Mouse (Mus musculus): ENCODE results near the gene Prr5l.

The Prr5l gene

DNA sequence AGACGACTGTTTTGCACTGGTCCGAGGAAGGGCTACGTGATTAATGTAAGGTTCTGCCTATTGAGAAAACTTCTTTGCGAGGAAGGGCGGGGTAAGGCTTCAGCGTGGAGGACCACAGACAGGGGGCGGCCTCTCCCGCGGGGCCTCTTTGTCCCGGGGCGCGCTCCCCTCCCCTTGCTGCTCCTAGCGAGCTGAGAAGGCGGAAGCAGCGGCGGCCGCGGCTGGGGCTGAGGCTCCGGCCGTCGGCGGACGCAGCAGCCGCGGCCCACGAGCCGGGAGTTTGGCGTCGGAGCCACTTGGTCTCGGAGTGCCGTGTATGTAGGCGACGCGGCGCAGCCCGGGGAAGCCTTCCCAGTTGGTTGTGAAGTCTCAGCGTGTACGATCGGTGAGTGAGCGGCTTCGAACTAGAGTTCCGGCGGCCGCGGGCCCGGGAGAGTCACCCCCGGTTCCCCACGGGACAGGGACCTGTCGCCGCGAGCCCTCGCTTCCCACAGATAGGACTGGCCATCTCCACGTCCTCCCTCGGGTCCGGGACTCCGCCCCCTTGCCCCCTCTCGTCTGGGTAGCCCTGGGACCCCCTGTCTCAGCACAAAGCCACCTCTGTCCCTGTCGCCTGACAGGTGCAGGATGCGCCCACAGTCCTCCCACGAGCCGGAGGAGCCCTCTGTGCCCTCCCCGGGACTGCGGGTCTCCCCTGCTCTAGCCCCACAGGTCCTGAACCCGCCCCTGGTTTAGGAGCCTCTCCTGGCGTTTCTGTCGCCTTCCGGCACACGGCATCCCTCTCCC is 204.4 kb downstream of the Prr5l start, which contains the start of gene Traf6:
Gene Traf6 (plus strand): TSS at position 194 of the 786 bp plus-strand sequence.
- peak; percentile 89 for ATAC-seq (ENCODE audit: insufficient number of reproducible peaks, low FRiP score, low TSS enrichment)

DNA sequence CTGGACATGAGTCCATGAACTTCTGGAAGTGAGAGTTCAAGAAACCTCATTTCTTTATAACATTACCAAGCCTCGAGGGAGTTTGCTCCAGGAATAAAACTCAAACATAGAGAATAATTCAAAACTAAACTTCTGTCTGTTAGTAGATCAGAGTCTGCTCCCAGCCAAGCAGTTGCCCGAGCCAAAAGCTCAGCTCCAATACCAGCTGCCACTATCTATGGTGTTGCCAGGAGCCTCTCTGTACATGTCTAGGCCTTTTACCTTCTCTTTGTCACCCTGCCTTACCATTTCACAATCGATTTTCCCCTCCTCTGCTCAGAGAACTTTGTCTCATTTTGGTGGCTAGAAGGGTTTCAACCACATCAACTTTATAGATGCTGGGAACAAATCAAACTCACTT is 209.3 kb downstream of the Prr5l start:
- ATAC-seq (ENCODE audit: insufficient number of reproducible peaks, low FRiP score, low TSS enrichment), result no peak; the same call in 1 of the 2 replicates

DNA sequence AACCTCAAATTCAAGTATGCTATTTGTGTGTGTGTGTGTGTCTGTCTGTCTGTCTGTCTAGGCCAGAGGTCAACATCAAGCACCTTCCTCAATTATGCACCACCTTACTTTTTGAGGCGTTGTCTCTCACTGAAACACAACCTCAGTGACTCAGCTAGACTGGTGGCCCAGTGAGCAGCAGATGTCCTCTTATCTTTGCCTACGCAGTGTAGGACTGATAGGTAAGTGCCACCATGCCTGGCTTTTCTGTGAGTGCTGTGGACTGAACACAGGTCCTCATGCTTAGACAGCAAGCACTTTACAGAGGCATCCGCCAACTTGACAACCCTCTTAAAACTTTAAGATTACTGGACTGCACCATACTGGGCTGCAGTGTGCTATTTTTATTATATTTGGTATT is 214.1 kb downstream of the Prr5l start:
- no peak for ATAC-seq (ENCODE audit: insufficient number of reproducible peaks, low FRiP score, low TSS enrichment)

DNA sequence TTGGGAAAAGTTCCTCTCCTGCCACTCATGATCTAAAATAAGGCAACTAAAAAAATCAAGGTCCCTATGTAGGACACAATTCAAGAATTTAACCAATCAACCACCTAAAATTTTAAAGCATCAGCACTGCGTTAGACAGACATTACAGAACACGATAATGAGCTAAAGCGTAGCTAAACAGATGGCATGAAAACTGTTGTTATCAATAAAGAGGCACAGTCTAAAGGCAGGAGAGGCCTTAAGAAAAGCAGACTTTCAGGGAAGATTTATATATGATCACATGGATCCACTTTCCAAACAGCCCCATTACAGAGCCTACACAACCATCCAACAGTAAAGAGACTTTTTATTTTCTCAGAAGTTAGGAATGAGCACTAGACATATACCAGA is 217.1 kb downstream of the Prr5l start:
- no peak for ATAC-seq (ENCODE audit: insufficient number of reproducible peaks, low FRiP score, low TSS enrichment)

DNA sequence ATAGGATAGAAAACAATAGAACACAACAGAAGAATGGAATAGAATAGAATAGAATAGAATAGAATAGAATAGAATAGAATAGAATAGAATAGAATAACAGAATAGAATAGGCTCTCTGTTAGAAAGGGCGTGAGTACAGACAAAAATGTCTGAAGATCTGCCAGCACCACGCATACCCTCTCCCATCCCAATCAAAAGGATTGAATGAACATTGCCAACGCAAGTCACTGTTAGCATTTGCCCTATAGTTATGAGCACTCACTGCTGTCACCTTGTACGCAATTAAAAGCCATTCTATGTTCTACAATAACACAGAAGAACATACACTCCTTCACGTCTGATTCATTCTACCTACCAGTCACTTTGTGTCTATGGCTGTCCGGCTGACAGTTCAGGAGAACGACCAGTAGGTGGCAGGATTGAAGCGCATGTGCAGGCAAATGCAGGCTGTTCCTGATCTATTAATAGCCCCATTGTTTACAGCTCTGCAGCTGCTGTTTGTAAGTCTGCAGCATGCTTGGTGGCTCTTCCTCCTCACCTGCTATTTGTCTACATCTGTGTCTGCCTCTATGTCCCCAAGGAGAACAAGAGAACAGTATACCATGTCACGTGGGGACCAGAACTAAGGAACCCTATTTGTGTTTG is 217.6 kb downstream of the Prr5l start:
- peak; percentile 93 for ATAC-seq (ENCODE audit: insufficient number of reproducible peaks, low FRiP score, low TSS enrichment)
